Mouse (Mus musculus): Measurements from ENCODE around the gene Nub1.

GRCm38 (mm10) chr5:24685366-24686093 is at the start of gene Nub1:
- TF ChIP-seq FLI1 (IDR thresholded peaks at IDR 0.05; ENCODE audit: low read length) (no peak), GATA1 (IDR thresholded peaks at IDR 0.05; ENCODE audit: borderline replicate concordance, low read length) (no peak)

Data from megakaryocyte, embryonic 14.5 days (primary cell).